Mouse (Mus musculus): Measurements from ENCODE around the gene Gm38392. TPM values are rescaled to one million over a fixed set of nuclear protein-coding genes. Genes with fewer than 3 reads are reported as not detected.
A peak's percentile ranks its signal among the peaks of the same experiment; 100 is the strongest.

The Gm38392 gene
- total RNA-seq, 2 experiments from 2014 or later: 0.74 to 0.95 TPM

DNA sequence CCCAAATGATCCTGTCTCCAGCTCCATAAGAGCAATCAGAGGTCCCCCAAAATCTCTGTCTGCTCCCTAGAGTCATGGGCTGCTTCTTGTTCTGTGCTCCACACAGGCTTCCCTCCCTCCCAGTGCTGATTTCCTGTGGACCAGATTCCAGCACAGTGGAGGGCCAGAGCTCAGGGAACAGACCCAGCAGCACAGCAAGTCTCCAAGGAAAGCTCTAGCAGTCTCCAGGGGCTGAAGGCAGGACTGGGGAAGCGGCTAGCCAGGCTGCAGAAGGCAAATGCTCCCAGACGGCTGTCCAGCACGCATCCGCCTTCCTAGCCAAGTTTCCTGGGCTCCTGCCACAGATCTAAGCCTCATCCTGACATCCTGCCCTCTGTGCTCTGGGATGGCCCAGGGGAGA is 58.1 kb downstream of the Gm38392 start:
- Histone ChIP-seq H3K4me3 (no peak overlapping the region), H3K27ac (no peak overlapping the region)
- no peak for TF ChIP-seq CTCF (IDR thresholded peaks at IDR 0.05)
- intact Hi-C loops (cut with DNase I): no loop called here
- DNase-seq: no peak

DNA sequence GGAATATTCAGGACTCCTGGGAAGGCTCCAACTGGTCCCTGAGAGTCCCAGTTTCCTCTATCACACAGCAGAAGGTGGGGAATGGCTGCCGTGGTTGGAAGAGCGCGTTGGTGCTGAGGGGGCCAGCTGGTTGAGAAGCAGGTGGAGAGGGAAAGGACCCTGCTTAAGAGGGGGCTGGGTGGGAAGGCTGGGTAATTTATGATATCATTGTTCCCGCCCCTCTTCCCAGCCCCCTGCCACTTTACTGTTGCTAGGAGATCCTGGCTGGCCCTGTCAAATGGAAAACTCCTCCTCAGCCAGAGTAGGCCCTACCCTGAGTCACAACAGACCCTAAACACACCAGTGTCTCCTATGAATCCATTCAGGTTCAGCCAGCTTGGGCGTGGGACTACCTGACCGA is 59.0 kb downstream of the Gm38392 start:
- DNase-seq: no peak
- intact Hi-C loops (cut with DNase I): no loop called here
- Histone ChIP-seq H3K27ac (no peak overlapping the region), H3K4me3 (no peak overlapping the region)
- no peak for TF ChIP-seq CTCF (IDR thresholded peaks at IDR 0.05)

DNA sequence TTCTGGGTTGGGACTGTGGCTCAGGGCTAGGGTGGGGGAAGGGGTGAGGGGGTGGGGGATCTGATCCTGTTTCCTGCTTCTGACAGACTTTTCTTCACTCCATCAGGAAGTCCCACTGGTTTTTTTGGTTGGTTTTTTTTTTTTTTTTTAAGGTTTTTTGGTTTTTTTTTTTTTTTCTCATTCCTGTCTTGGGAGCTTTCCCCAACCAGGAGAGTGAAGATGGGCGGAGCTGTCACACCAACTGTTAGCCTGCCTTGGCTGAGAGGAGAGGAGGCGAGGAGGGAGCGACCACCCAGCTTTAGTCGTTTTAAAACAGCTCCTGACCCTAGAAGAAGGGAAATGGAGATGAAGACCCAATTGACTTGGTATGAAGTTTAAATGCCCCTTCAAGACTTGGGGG is 59.8 kb downstream of the Gm38392 start:
- Histone ChIP-seq H3K27ac (no peak overlapping the region), H3K4me3 (no peak overlapping the region)
- no peak for TF ChIP-seq CTCF (IDR thresholded peaks at IDR 0.05)
- DNase-seq: no peak
- intact Hi-C loops (cut with DNase I): no loop called here

GRCm38 (mm10) chr3:88226101-88226845 is 60.7 kb downstream of the Gm38392 start:
- TF ChIP-seq CTCF (IDR thresholded peaks at IDR 0.05): no peak
- DNase-seq: no peak
- H3K27ac ChIP-seq: no peak overlapping the region
- intact Hi-C loops (cut with DNase I): no loop called here
- no peak overlapping the region for H3K4me3 ChIP-seq

- TF ChIP-seq CTCF (IDR thresholded peaks at IDR 0.05): no peak
- no peak for DNase-seq
- intact Hi-C loops (cut with DNase I): no loop called here
- Histone ChIP-seq H3K4me3 (no peak overlapping the region), H3K27ac (no peak overlapping the region)
Observed at GRCm38 (mm10) chr3:88224929-88225328, 62.1 kb downstream of the Gm38392 start.

DNA sequence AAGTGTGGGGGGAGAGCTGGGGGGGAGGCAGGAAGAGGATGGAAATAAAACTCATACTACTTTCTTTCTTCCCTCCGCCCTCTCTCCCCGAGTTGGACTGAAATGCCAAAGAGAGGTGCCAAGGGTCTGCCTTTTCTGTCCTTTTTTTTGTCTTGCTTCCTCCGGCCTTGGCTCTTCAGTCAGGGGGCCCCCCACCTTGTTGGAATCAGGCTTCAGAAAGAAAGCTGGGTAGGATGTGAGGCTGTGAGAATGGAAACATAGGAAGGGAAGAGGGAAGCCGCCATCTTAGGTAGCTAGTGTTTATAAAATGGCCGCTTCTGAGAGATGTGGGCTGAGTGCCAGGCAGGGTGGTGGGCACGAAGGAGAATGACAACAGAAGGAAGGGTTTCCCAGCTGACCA is 64.6 kb downstream of the Gm38392 start:
- DNase-seq: no peak
- no peak overlapping the region for H3K27ac ChIP-seq
- TF ChIP-seq CTCF (IDR thresholded peaks at IDR 0.05): no peak
- H3K4me3 ChIP-seq: no peak overlapping the region
- intact Hi-C loops (cut with DNase I): no loop called here

GRCm38 (mm10) chr3:88221519-88222390 is 65.3 kb downstream of the Gm38392 start:
- intact Hi-C loops (cut with DNase I): no loop called here
- TF ChIP-seq CTCF (IDR thresholded peaks at IDR 0.05): no peak
- H3K4me3 ChIP-seq: no peak overlapping the region
- no peak overlapping the region for H3K27ac ChIP-seq
- no peak for DNase-seq

- intact Hi-C loops (cut with DNase I): no loop called here
- TF ChIP-seq CTCF (IDR thresholded peaks at IDR 0.05): peak; percentile 24; the same call in 1 of the 2 replicates
- Histone ChIP-seq H3K27ac (no peak overlapping the region), H3K4me3 (no peak overlapping the region)
- DNase-seq: peak; percentile 70
Observed at GRCm38 (mm10) chr3:88220842-88221241, 66.2 kb downstream of the Gm38392 start.

DNA sequence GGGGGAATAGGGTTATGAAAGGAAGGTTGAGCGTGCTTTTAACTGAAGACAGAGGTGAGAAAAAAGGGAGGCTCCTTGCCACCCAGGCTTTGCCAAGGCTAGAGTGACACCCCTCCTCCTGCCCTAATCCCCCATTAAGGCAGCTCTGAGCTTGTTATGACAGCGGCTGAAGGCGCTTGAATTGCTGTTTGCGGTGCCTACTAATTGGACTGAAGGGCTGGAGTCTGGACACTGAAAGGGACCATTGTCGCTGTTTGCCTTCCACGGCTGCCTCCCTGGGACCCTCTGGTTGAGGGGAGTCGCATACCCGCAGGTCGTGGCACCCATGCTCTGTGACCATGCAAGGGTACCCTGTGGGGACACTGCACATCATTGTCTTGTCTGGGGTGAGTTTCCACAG is 67.1 kb downstream of the Gm38392 start:
- intact Hi-C loops (cut with DNase I): no loop called here
- no peak overlapping the region for H3K27ac ChIP-seq
- H3K4me3 ChIP-seq: no peak overlapping the region
- DNase-seq: no peak
- no peak for TF ChIP-seq CTCF (IDR thresholded peaks at IDR 0.05)

GRCm38 (mm10) chr3:88217679-88218078 is 69.3 kb downstream of the Gm38392 start:
- H3K27ac ChIP-seq: no peak overlapping the region
- no peak for DNase-seq
- intact Hi-C loops (cut with DNase I): no loop called here
- no peak for TF ChIP-seq CTCF (IDR thresholded peaks at IDR 0.05)
- H3K4me3 ChIP-seq: no peak overlapping the region

DNA sequence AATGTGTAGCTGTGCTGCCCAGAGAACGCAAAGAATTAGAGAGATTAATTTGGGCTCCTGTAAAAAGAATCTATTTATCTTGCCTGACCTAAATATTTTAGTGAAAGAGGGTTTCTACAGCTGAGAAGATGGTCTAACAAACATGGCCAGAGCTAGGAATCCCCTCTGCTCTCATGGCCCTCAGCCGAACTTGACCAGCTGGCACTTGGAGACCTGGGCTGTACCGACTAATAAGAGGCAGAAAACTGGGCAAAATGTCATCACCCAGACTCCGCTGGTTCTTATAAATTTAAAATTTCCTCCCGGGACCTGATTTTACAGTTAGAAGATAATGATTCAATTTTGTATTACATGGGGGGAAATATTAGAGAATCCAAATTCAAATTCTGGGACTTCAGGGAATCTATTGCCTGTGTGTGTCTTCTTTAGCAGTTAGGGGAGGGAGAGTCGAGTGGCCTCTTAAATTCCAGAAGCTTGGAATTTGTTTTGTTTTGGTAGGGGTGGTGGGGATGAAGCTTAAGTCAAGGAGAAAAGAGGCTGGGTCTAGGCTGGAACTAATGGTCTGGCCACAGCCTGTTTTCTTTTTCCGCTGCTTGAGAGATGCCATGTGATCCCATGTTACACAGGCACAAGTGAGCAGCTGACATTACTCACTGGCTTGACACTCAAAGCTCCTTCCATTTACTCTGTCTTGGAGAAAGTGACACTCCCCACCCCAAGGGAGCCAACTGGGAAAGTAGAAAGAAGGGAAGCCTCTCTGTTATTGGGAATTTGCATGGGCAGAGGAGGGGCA is 70.3 kb downstream of the Gm38392 start:
- DNase-seq: no peak
- H3K4me3 ChIP-seq: no peak overlapping the region

DNA sequence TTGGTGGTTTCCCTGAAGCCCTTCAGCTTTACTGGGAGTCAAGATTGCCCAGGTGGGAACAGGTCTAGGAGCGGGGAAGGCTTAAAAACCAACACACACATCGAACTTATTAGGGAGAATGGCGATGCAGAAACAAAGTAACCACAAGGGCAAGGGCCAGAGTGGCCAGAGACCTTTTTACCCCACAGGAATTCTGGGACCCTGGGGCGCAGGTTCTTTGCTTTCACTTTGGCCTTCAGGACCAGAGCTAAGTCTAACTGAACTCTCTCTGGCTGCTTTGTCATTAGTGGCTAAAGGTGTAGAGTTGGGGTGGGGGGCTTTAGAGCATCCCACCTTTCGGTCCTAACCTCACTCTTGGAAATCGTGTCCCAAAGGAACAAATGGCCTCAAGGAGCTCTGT is 70.9 kb downstream of the Gm38392 start:
- DNase-seq: no peak
- no peak for TF ChIP-seq CTCF (IDR thresholded peaks at IDR 0.05)
- H3K27ac ChIP-seq: no peak overlapping the region
- peak overlapping the region; percentile 67 for H3K4me3 ChIP-seq
- intact Hi-C loops (cut with DNase I): no loop called here

More for the DNA sequence above, 70.3 kb downstream of the Gm38392 start:
- intact Hi-C loops (cut with DNase I): no loop called here
- H3K27ac ChIP-seq: no peak overlapping the region
- TF ChIP-seq CTCF (IDR thresholded peaks at IDR 0.05): no peak

Measured in gastrocnemius, adult 2 months (tissue).